Mouse (Mus musculus): ENCODE measurements around the gene Zdhhc8. TPM values are rescaled to one million over a fixed set of nuclear protein-coding genes. Genes with fewer than 3 reads are reported as not detected.

The Zdhhc8 gene
- polyA plus RNA-seq, 1 experiment from 2014 or later: 1.6 TPM

DNA sequence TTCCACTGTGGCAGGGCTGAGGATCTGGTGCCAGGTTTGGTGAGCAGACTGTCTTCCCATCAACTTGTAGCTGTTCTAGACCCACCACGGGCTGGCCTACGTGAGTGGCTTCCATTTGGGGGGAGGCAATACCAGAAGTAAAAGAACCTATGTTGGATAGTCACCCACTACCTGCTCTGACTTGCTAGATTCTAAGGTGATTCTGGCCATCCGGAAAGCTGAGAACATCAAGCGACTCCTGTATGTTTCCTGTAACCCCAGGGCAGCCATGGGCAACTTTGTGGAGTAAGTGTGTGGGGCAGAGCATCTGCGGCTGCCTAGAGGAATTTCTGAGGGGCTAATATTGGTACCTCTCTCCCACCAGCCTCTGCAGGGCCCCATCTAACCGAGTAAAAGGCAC, 17.8 kb upstream of the Zdhhc8 start:
- H3K4me2 ChIP-seq (ENCODE audit: low read depth, low read length): no peak overlapping the region
- no peak overlapping the region for H3K4me3 ChIP-seq (ENCODE audit: low read depth, low read length)
- no peaks in the 10 kb centered on the region for H3K9me3 ChIP-seq (ENCODE audit: low read length)
- peaks cover 17% of the 10 kb centered on the region for H3K4me1 ChIP-seq (ENCODE audit: insufficient read depth)
- DNase-seq: no peak
- TF ChIP-seq CTCF (IDR thresholded peaks at IDR 0.05; ENCODE audit: low read depth) (no peak), EP300 (IDR thresholded peaks at IDR 0.05; ENCODE audit: low read depth) (no peak)
- peaks cover 65% of the 10 kb centered on the region for H3K36me3 ChIP-seq (replicated peaks; ENCODE audit: insufficient read depth, low read length)
- H3K27ac ChIP-seq (ENCODE audit: low read depth): no peak overlapping the region
- no peak for ATAC-seq
- no peaks in the 10 kb centered on the region for H3K27me3 ChIP-seq (ENCODE audit: insufficient read depth, low read length)
- no peak overlapping the region for H3K9ac ChIP-seq (replicated peaks)
- 78% methylated on average over 6 of the region's 6 CpGs for WGBS (ENCODE audit: insufficient replicate concordance)

DNA sequence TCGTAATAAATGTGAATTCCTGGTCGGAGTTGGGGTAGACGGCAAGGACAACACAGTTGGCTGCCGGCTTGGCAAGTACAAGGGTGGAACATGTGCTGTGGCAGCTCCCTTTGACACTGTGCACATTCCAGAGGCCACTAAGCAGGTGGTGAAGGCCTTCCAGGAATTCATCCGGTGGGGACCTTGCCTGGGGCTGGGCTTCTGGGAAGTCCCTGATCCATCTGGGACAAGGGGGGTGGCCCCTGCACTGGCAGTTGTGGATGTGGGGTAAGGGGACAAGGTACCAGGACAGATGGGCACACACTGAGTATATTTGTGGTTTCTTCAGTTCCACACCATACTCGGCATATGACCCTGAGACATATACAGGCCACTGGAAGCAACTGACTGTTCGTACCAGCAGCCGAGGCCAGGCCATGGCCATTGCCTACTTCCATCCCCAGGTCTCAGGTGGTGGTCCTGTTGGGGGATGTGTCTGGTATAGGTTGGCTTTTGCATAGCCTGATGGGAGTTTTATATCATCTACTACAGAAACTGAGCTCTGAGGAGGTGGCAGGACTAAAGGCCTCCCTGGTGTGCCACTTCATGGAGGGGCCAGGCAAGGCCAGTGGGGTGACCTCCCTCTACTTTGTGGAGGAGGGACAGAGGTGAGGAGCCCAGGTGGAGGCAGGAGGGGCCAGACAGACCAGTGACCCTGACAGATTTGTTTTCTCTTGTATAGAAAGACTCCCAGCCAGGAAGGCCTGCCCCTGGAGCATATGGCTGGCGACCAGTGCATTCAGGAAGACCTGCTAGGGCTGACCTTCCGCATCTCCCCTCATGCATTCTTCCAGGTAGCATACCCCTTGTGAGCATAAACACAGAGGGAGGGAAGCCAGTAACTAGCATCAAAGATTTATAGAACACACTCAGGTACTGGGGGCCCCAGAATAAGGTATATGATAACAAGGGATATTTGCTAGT, 16.2 kb upstream of the Zdhhc8 start:
- no peak overlapping the region for H3K27ac ChIP-seq (ENCODE audit: low read depth)
- H3K36me3 ChIP-seq (replicated peaks; ENCODE audit: insufficient read depth, low read length): peaks cover 54% of the 10 kb centered on the region
- peak overlapping the region; percentile 86; the same call in 1 of the 2 replicates for H3K9ac ChIP-seq (replicated peaks)

DNA sequence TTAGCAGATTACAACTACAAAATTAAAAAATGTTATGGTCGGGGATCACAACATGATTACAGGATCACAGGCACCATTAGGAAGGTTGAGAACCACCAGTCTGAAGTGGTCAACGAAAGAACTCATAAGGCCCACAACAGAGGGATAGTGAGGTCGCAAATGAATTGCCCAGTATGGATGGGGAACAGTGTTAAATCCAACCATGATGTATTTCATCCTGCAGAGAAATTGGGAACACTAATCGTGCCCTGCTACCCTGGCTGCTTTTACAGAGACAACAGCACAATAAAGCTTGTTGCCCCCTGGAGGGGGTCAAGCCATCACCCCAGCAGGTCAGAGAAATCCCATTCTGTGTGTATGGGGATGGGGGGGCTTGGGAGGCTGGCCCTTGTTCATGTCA, 15.3 kb upstream of the Zdhhc8 start:
- peaks cover 53% of the 10 kb centered on the region for H3K36me3 ChIP-seq (replicated peaks; ENCODE audit: insufficient read depth, low read length)
- no peaks in the 10 kb centered on the region for H3K9me3 ChIP-seq (ENCODE audit: low read length)
- H3K4me3 ChIP-seq (ENCODE audit: low read depth, low read length): peak overlapping the region; percentile 83
- no peaks in the 10 kb centered on the region for H3K27me3 ChIP-seq (ENCODE audit: insufficient read depth, low read length)
- peaks cover 27% of the 10 kb centered on the region for H3K4me1 ChIP-seq (ENCODE audit: insufficient read depth)
- peak overlapping the region; percentile 86 for H3K9ac ChIP-seq (replicated peaks)
- 59% methylated on average over 4 of the region's 4 CpGs for WGBS (ENCODE audit: insufficient replicate concordance)
- no peak overlapping the region for H3K27ac ChIP-seq (ENCODE audit: low read depth)
- DNase-seq (no peak), ATAC-seq (no peak)
- no peak for TF ChIP-seq EP300 (IDR thresholded peaks at IDR 0.05; ENCODE audit: low read depth)
- TF ChIP-seq CTCF (IDR thresholded peaks at IDR 0.05; ENCODE audit: low read depth): no peak
- H3K4me2 ChIP-seq (ENCODE audit: low read depth, low read length): peak overlapping the region; percentile 83

More for the DNA sequence above, 16.2 kb upstream of the Zdhhc8 start:
- Histone ChIP-seq H3K9me3 (ENCODE audit: low read length) (no peaks in the 10 kb centered on the region), H3K4me3 (ENCODE audit: low read depth, low read length) (no peak overlapping the region), H3K4me2 (ENCODE audit: low read depth, low read length) (peak overlapping the region; percentile 83), H3K4me1 (ENCODE audit: insufficient read depth) (peaks cover 27% of the 10 kb centered on the region), H3K27me3 (ENCODE audit: insufficient read depth, low read length) (no peaks in the 10 kb centered on the region)
- TF ChIP-seq EP300 (IDR thresholded peaks at IDR 0.05; ENCODE audit: low read depth) (no peak), CTCF (IDR thresholded peaks at IDR 0.05; ENCODE audit: low read depth) (no peak)
- 72% methylated on average over 10 of the region's 10 CpGs for WGBS (ENCODE audit: insufficient replicate concordance)
- DNase-seq (no peak), ATAC-seq (no peak)

DNA sequence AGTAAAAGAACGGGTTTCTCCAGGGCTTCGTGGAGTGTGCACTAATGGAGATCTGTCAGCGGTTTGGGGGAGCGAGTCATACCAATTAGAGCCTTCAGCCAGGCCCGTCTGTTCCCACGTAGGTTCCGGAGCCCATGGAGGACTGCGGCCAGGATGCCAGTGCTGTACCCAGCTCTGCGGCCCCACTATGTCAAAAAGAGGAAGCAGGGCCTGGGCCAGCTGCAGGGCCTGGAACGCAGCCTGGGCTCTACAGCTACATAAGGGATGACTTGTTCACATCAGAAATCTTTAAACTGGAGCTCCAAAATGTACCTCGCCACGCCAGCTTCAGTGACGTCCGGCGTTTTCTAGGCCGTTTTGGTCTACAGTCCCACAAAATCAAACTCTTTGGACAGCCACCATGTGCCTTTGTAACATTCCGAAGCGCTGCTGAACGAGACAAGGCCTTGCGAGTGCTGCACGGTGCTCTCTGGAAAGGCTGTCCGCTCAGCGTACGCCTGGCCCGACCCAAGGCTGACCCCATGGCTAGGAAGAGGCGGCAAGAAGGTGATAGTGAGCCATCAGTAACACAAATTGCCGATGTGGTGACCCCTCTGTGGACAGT, 14.5 kb upstream of the Zdhhc8 start:
- H3K4me2 ChIP-seq (ENCODE audit: low read depth, low read length): peak overlapping the region; percentile 83
- H3K36me3 ChIP-seq (replicated peaks; ENCODE audit: insufficient read depth, low read length): peaks cover 56% of the 10 kb centered on the region
- peak; percentile 11 for ATAC-seq

DNA sequence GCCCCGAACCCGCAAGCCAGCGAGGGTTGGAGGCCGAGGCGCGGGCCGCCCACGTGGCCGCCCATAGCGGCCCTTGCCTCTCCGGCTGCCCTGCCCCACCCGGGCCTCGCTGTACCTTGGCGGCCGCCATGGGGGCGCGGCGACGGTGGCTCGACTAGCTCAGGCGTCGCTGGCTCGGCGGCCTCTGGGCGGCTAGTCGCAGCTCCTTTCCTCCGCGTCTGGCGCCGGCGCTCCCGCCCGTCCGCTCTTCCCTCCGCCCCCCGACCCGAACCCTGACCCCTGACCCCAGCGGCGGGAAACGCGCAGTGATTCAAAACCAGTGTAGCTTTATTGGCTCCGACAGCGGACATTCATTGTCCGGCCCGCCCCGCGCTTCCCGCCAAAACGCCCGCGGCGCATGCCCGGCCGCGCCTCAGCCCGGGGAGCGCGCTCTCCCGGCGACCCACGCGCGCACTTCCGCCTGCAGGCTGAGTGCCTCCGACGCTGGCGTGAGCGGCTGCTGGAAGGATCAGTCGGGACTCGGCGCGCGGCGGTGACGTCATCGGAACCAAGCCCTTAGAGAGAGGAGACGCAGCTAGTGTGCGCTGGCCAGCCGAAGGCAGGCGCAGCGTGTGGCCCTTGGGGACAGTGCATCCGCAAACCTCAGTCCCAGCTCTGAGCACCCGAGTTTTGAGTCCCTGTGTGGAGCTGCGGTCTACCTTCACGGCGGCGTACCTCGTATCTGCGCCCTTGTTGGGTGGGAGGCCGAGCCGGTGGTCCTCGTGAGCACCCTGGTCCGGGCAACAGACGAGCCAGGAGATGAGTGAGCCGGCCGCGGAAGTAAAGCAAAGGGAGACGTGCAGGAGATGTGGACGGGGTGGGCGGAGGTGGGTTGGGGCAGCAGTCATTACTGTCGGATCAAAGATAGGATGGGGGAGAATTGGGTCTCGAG, 13.8 kb upstream of the Zdhhc8 start, which contains the start of the genes Trmt2a and Ranbp1:
TSS of gene Trmt2a (plus strand) at position 247 of the 931 bp plus-strand sequence.
TSS of gene Ranbp1 (minus strand) at position 300 of the 931 bp plus-strand sequence.
- WGBS (ENCODE audit: insufficient replicate concordance): under 1% methylated on average over 95 of the region's 102 CpGs
- Histone ChIP-seq H3K9ac (replicated peaks) (peak within 1 kb of the TSS; percentile 86), H3K4me3 (ENCODE audit: low read depth, low read length) (peak within 1 kb of the TSS; percentile 83), H3K4me1 (ENCODE audit: insufficient read depth) (peaks cover 27% of the 10 kb centered on the region), H3K4me2 (ENCODE audit: low read depth, low read length) (peak within 1 kb of the TSS; percentile 83), H3K36me3 (replicated peaks; ENCODE audit: insufficient read depth, low read length) (peaks cover 56% of the 10 kb centered on the region), H3K9me3 (ENCODE audit: low read length) (no peaks in the 10 kb centered on the region), H3K27ac (ENCODE audit: low read depth) (peak within 1 kb of the TSS; percentile 92), H3K27me3 (ENCODE audit: insufficient read depth, low read length) (no peaks in the 10 kb centered on the region)
- ATAC-seq (peak; percentile 95), DNase-seq (peak; percentile 99)
- TF ChIP-seq CTCF (IDR thresholded peaks at IDR 0.05; ENCODE audit: low read depth) (no peak), EP300 (IDR thresholded peaks at IDR 0.05; ENCODE audit: low read depth) (peak; percentile 59)

More for the DNA sequence above, 14.5 kb upstream of the Zdhhc8 start:
- H3K27ac ChIP-seq (ENCODE audit: low read depth): peak overlapping the region; percentile 92
- peaks cover 27% of the 10 kb centered on the region for H3K4me1 ChIP-seq (ENCODE audit: insufficient read depth)
- TF ChIP-seq EP300 (IDR thresholded peaks at IDR 0.05; ENCODE audit: low read depth) (no peak), CTCF (IDR thresholded peaks at IDR 0.05; ENCODE audit: low read depth) (no peak)
- no peaks in the 10 kb centered on the region for H3K9me3 ChIP-seq (ENCODE audit: low read length)
- H3K27me3 ChIP-seq (ENCODE audit: insufficient read depth, low read length): no peaks in the 10 kb centered on the region
- DNase-seq: peak; percentile 72
- H3K9ac ChIP-seq (replicated peaks): peak overlapping the region; percentile 86
- H3K4me3 ChIP-seq (ENCODE audit: low read depth, low read length): peak overlapping the region; percentile 83
- WGBS (ENCODE audit: insufficient replicate concordance): 1% methylated on average over 27 of the region's 27 CpGs
